Mouse (Mus musculus) adrenal gland, postnatal 25 days (tissue): ENCODE results near the gene Osbp2. TPM values are rescaled to one million over a fixed set of nuclear protein-coding genes. Genes with fewer than 3 reads are reported as not detected.

Experiments
- DNase-seq: peaks from one replicate; pipeline ENCODE4 v3.0.0; 2021; ENCODE audit warnings: mixed read lengths
- total RNA-seq: library from RNA; stranded (reverse); gene quantifications from 2 replicates; pipeline ENCODE4 v1.2.3, GENCODE M21; 2021

Gene Osbp2
- total RNA-seq, 1 experiment from 2014 or later, result 2.6 TPM

GRCm38 (mm10) chr11:3823378-3823777 lies 40.3 kb downstream of the Osbp2 start:
- no peak for DNase-seq

GRCm38 (mm10) chr11:3817986-3818758 lies 45.5 kb downstream of the Osbp2 start:
- no peak for DNase-seq

GRCm38 (mm10) chr11:3815951-3816350 lies 47.8 kb downstream of the Osbp2 start:
- no peak for DNase-seq

- DNase-seq, result no peak
Measured at GRCm38 (mm10) chr11:3813340-3813739, 50.4 kb downstream of the Osbp2 start.

DNA sequence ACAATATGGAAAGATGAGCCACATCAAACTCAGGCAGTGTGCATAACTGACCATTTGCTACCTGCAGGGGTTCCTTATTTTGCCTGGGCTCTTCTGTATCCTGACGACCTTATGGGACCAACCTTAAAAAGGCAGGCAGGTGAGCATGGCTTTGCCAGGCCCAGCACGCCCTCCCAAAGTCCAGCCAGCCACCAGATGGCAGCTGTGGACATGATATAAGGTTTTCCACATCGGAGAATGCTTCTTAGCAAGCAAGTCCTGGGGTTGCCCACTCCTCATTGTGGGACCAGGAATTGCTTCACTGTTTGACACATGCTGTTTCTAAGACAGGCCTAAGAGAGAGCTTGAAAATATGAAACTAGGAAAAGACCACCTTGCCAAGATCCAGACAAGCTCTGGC lies 55.5 kb downstream of the Osbp2 start:
- DNase-seq, result peak; percentile 25

DNA sequence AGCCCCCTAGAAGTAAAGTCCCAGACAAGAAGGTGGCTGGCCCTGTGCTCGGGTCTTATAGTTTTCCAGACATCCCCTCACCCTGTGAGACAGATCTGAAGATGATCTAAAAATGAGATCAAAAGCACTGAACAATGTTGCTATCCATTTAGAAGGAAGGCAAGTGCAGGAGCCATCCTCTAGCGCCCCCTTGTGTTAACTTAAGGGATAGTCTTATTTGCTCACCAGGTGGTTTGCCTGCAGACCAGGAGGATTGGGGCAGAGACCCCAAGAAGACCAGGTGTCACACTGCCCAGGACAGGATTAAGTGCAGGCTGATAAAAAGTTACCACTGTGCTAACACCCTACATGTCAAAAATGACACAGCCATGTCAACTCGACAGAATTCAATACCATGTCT lies 58.3 kb downstream of the Osbp2 start:
- peak; percentile 8 for DNase-seq

DNA sequence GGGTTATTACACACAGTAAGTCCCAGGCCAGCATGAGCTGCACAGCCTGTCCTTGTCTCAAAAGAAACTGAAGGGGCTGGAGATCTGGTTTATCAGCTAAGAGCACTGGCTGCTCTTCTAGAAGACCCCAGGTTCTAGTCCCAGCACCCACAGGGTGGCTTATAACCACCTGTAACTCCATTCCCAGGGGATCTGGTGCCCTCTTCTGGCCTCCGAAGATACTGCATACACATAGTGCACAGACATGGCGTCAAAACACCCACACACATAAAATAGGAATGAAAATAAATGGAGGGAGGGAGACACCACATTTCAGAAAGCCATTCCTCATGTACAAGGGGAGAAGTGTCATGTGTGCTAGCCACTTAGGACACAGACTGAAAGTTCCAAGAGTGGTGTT lies 59.1 kb downstream of the Osbp2 start:
- no peak for DNase-seq

DNA sequence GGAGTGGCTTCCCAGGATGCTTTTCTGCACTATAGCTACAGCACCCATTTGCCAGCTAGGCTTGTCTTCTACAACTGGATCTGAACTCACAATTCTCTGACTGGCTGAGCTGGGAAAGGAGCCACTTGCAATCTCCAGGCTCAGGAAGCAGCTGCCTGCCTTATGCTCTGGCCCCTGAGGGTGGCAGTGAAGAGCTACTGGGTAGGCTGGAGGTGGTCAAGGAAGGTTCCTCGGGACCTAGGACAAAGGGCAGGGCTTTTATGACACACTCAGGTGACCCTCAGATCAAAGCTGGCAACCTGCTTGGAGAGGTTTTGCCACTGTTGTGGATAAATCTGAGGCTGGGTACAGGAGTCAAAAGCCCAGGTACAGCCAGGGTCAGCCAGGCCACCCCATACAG lies 61.6 kb downstream of the Osbp2 start:
- no peak for DNase-seq

- DNase-seq, result no peak
Measured at GRCm38 (mm10) chr11:3797631-3798215, 66.0 kb downstream of the Osbp2 start.

- DNase-seq, result no peak
Measured at GRCm38 (mm10) chr11:3790736-3791135, 73.0 kb downstream of the Osbp2 start.

DNA sequence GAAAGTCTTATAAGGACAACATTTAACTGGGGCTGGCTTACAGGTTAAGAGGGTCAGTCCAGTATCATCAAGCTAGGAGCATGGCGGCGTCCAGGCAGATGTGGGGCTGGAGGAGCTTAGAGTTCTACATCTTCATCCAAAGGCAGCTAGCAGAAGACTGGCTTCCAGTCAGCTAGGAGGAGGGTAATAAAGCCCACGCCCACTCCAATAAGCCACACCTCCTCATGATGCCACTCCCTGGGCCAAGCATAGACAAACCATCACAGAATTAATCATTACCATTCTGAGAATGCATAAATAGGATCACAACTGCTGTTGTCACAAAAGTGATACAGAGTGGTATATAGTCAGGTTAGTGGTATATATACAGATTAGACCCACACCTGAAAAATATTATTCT lies 73.8 kb downstream of the Osbp2 start:
- no peak for DNase-seq

DNA sequence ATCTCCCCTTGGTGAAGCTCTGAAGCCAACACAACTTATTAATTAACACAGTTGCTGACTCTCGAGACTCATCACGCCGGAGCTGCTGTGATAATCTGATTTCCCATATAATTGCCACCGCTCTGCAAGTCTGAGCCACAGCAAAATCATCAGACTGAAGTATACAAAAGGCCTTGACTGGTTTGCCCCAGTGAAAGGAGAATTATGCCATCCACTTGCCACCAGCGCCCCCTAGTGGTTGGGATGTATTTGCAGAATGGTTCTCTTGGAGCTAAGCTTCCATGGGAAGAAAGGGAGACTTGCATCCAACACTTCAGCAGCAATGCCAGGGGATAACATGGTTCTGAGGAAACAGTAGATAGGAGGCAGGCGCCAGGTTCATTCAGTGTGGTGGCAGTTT lies 77.1 kb downstream of the Osbp2 start:
- DNase-seq, result peak; percentile 94

- DNase-seq, result no peak
Measured at GRCm38 (mm10) chr11:3775263-3775644, 88.4 kb downstream of the Osbp2 start.

- peak; percentile 58 for DNase-seq
Measured at GRCm38 (mm10) chr11:3774463-3775262, 89.0 kb downstream of the Osbp2 start.

- no peak for DNase-seq
Measured at GRCm38 (mm10) chr11:3773782-3774462, 89.8 kb downstream of the Osbp2 start.

DNA sequence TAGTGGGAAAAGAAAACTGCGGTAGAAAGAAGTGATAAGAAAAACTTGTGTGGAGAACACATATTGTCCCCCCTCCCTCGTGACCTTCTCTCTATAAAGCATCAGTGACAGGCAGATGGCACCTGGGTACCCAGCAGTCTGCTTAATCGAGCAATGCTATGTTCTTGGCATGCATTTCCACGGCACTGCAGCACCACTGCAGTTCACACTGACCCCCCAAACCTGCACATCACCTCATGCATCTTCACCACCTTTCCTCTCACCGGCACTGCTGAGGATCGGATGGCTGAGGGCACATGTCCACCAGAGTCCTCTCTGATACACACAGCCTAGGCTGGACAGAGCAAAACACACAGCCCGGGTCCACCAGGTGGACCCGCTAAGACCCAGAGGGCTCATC lies 90.6 kb downstream of the Osbp2 start:
- DNase-seq, result no peak

GRCm38 (mm10) chr11:3771348-3771747 lies 92.4 kb downstream of the Osbp2 start:
- DNase-seq, result no peak

DNA sequence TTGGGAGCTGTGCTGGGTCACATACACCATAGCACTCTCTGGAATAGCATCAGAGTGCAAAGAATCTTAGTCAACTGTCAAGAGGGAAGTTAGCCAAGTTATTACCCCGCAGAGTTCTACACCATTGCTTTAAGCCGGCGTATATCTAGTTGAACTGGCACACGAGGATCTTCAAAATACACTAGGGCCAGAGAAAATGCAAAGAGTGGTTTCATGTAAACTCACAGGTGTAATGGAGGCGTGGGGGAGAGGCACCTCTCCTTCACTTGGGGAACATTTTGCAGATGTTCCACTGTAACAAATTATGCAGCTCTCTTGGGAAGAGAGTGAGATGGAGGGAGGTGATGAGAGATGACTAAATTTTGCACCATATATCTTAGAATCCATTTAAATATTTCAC lies 95.9 kb downstream of the Osbp2 start:
- no peak for DNase-seq

DNA sequence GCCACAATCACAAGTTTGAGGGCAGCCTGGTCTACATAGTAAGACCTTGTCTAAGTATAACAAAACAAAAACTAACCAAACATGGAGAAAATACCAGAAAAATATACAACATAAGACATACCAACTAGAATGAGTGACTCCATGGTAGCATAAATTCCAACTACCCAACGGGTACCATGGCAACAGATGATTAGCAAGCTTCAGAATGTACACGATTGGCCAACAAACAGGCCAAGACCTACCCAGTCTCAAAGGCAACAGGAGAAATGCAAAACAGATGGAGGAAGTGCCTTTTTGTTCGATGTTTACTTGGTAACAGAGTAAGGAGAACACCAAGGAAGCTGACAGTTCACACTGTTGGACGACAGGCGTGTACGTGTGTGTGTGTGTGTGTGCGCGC lies 96.7 kb downstream of the Osbp2 start:
- no peak for DNase-seq

- no peak for DNase-seq
Measured at GRCm38 (mm10) chr11:3764352-3764751, 99.4 kb downstream of the Osbp2 start.

GRCm38 (mm10) chr11:3761775-3762501 lies 101.8 kb downstream of the Osbp2 start:
- DNase-seq, result peak; percentile 48

GRCm38 (mm10) chr11:3761339-3761738 lies 102.4 kb downstream of the Osbp2 start:
- DNase-seq, result no peak
